Mouse (Mus musculus) kidney, postnatal 14 days (tissue): ENCODE data around the gene Cyp2d11.
A peak's percentile ranks its signal among the peaks of the same experiment; 100 is the strongest.
"Not testable (repeated sequence)": the region's sequence is repeated elsewhere in the genome, so short reads cannot be mapped to it uniquely, and the experiment has no call there.

ENCODE experiments used
- DNase-seq: peaks from one replicate; pipeline ENCODE4 v3.0.0; 2022; ENCODE audit warnings: mixed read lengths

Cyp2d11 gene

GRCm38 (mm10) chr15:82393922-82394321 is at the start of gene Cyp2d11:
Cyp2d11 (minus strand) TSS chr15:82394022.
- DNase-seq, result not testable (repeated sequence)

GRCm38 (mm10) chr15:82437975-82438617 is 44.3 kb upstream of the Cyp2d11 start:
- peak; percentile 24 for DNase-seq

- no peak for DNase-seq
Measured at GRCm38 (mm10) chr15:82435606-82436005, 41.8 kb upstream of the Cyp2d11 start.

- no peak for DNase-seq
Measured at GRCm38 (mm10) chr15:82435011-82435410, 41.2 kb upstream of the Cyp2d11 start.

GRCm38 (mm10) chr15:82434541-82434940 is 40.7 kb upstream of the Cyp2d11 start:
- no peak for DNase-seq

- no peak for DNase-seq
Measured at GRCm38 (mm10) chr15:82433621-82434020, 39.8 kb upstream of the Cyp2d11 start.

- no peak for DNase-seq
Measured at GRCm38 (mm10) chr15:82433137-82433536, 39.3 kb upstream of the Cyp2d11 start, which contains the start of gene Cyp2d9. Cyp2d9 (plus strand) TSS chr15:82433437.

GRCm38 (mm10) chr15:82423471-82423870 is 29.6 kb upstream of the Cyp2d11 start:
- no peak for DNase-seq

GRCm38 (mm10) chr15:82422935-82423334 is 29.1 kb upstream of the Cyp2d11 start:
- no peak for DNase-seq

- no peak for DNase-seq
Measured at GRCm38 (mm10) chr15:82418616-82419015, 24.8 kb upstream of the Cyp2d11 start.

GRCm38 (mm10) chr15:82416797-82417789 is 23.3 kb upstream of the Cyp2d11 start:
- peak; percentile 91 for DNase-seq

GRCm38 (mm10) chr15:82407536-82407935 is 13.7 kb upstream of the Cyp2d11 start:
- DNase-seq, result no peak

- DNase-seq, result no peak
Measured at GRCm38 (mm10) chr15:82406981-82407380, 13.2 kb upstream of the Cyp2d11 start, which contains the start of gene Cyp2d10. Cyp2d10 (minus strand) TSS chr15:82407195.

GRCm38 (mm10) chr15:82404163-82404562 is 10.3 kb upstream of the Cyp2d11 start:
- DNase-seq, result no peak

- DNase-seq, result no peak
Measured at GRCm38 (mm10) chr15:82403606-82404005, 9.8 kb upstream of the Cyp2d11 start.

GRCm38 (mm10) chr15:82402741-82403140 is 8.9 kb upstream of the Cyp2d11 start:
- no peak for DNase-seq

- no peak for DNase-seq
Measured at GRCm38 (mm10) chr15:82402106-82402505, 8.3 kb upstream of the Cyp2d11 start.

GRCm38 (mm10) chr15:82401516-82401915 is 7.7 kb upstream of the Cyp2d11 start:
- no peak for DNase-seq

- not testable (repeated sequence) for DNase-seq
Measured at GRCm38 (mm10) chr15:82395955-82396354, 2.1 kb upstream of the Cyp2d11 start.

- not testable (repeated sequence) for DNase-seq
Measured at GRCm38 (mm10) chr15:82389916-82390315, 3.9 kb downstream of the Cyp2d11 start.

- no peak for DNase-seq
Measured at GRCm38 (mm10) chr15:82385729-82386128, 8.1 kb downstream of the Cyp2d11 start.

- no peak for DNase-seq
Measured at GRCm38 (mm10) chr15:82382441-82382840, 11.4 kb downstream of the Cyp2d11 start.

- DNase-seq, result no peak
Measured at GRCm38 (mm10) chr15:82380714-82381062, 13.1 kb downstream of the Cyp2d11 start.
